Mouse (Mus musculus) ES-E14 (cell line): ENCODE data around the gene Mlh3. TPM values are rescaled to one million over a fixed set of nuclear protein-coding genes. Genes with fewer than 3 reads are reported as not detected.

Experiments
- DNase-seq: peaks from one replicate; pipeline ENCODE4 v3.0.0-alpha.2; 2013; ENCODE audit warnings: low read depth, low spot score
- H3K27ac ChIP-seq: 2 replicates; pipeline ENCODE4 v1.5.1; 2012; ENCODE audit warnings: low read depth, mild to moderate bottlenecking, low read length, moderate library complexity, mixed read lengths; ENCODE audit not compliant: poor library complexity, insufficient read depth, severe bottlenecking
- H3K36me3 ChIP-seq: 2 replicates; pipeline ENCODE4 v1.6.1; 2012; ENCODE audit warnings: mild to moderate bottlenecking, low read length, moderate library complexity, mixed read lengths; ENCODE audit not compliant: control insufficient read depth, poor library complexity, insufficient read depth, severe bottlenecking
- H3K4me1 ChIP-seq, 2 experiments: fragments of 150-350 bp in 1 of 2; sonication (generic) in 1 of 2; 2 replicates each; pipeline ENCODE4 v1.6.1; 2012; ENCODE audit warnings: low read length in 2 of 2, mild to moderate bottlenecking in 1 of 2, mixed read lengths in 1 of 2; ENCODE audit not compliant: control insufficient read depth in 2 of 2, insufficient read depth in 2 of 2, poor library complexity in 1 of 2
- H3K4me3 ChIP-seq, 2 experiments: fragments of 150-350 bp in 1 of 2; sonication (generic) in 1 of 2; 2 replicates each; pipeline ENCODE4 v1.5.1; 2012; ENCODE audit warnings: low read length in 2 of 2, low read depth in 1 of 2, mild to moderate bottlenecking in 1 of 2, mixed read lengths in 1 of 2; ENCODE audit not compliant: insufficient read depth in 1 of 2, poor library complexity in 1 of 2, severe bottlenecking in 1 of 2
- H3K9ac ChIP-seq: 2 replicates; pipeline ENCODE4 v1.6.1; 2012; ENCODE audit warnings: low read depth, mild to moderate bottlenecking, low read length, mixed read lengths; ENCODE audit not compliant: poor library complexity, insufficient read depth, severe bottlenecking
- H3K9me3 ChIP-seq: fragments of 150-350 bp; sonication (generic); 2 replicates; pipeline ENCODE4 v1.6.1; 2012; ENCODE audit warnings: low read depth, mild to moderate bottlenecking, low read length; ENCODE audit not compliant: control insufficient read depth, insufficient read depth
- CHD2 ChIP-seq: IDR thresholded peaks from 2 replicates; pipeline ENCODE4 v1.6.1; 2014; ENCODE audit warnings: mild to moderate bottlenecking, low read depth, low read length, inconsistent platforms
- HCFC1 ChIP-seq: IDR thresholded peaks from 2 replicates; pipeline ENCODE4 v1.6.1; 2012; ENCODE audit warnings: low read length, inconsistent platforms, borderline replicate concordance; ENCODE audit not compliant: insufficient read depth
- MAFK ChIP-seq: IDR thresholded peaks from 2 replicates; pipeline ENCODE4 v1.6.1; 2014; ENCODE audit warnings: mild to moderate bottlenecking, low read depth, low read length, inconsistent platforms; ENCODE audit not compliant: insufficient read depth
- ZC3H11A ChIP-seq: IDR thresholded peaks from 2 replicates; pipeline ENCODE4 v1.6.1; 2012; ENCODE audit warnings: low read depth, mild to moderate bottlenecking, inconsistent platforms, low read length, borderline replicate concordance
- ZNF384 ChIP-seq: IDR thresholded peaks from 2 replicates; pipeline ENCODE4 v1.6.1; 2012; ENCODE audit warnings: low read depth, low read length, inconsistent platforms
- in situ Hi-C, 2 experiments: fragments of 600-800 bp; cut with MboI; formaldehyde crosslinking; loops; one replicate each; pipeline ENCODE4 v1.15.1; 2025; ENCODE audit warnings: low sequenced_read_pairs in 2 of 2, inconsistent platforms in 1 of 2; ENCODE audit not compliant: unreplicated experiment in 2 of 2
- total RNA-seq: library from RNA; depleted of rRNA; stranded (reverse); fragments of 300-350 nt; gene quantifications from 2 replicates; pipeline ENCODE4 v1.2.3, GENCODE M21; 2012

Mlh3 gene
- total RNA-seq, 1 experiment, result 13.1 TPM

DNA sequence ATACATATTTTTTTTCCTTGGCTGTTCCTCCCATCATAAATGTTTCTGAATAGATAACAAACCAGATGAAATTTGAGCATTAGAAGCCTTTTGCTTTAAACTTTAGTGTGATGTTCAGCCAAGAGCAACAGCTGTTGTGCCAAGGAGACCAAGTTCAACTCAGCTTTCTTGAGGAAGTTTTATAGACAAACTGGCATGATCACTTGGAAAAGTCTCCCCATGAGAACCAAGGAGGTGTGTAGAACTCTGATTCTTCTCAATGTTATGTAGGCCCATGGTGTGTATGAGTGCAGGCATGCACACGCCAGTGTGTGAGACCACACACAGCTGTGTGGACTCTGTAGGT, 28.4 kb upstream of the Mlh3 start:
- TF ChIP-seq CHD2, result no peak
- TF ChIP-seq ZNF384, result no peak
- TF ChIP-seq MAFK, result no peak
- TF ChIP-seq HCFC1, result no peak
- H3K36me3 ChIP-seq, result peaks cover 13% of the 10 kb centered on the region
- DNase-seq, result no peak
- H3K4me3 ChIP-seq, result no peak overlapping the region
- 0 out of 2 replicates have a peak, but pooled peaks cover 3% of the 10 kb centered on the region for H3K9me3 ChIP-seq
- no peak overlapping the region for H3K27ac ChIP-seq
- H3K4me1 ChIP-seq, result peaks cover 0 to 7% of the 10 kb centered on the region in 2 experiments; a peak in 1 of 4 replicates
- no peak overlapping the region for H3K9ac ChIP-seq
- in situ Hi-C loops, result no loop called here

GRCm38 (mm10) chr12:85298127-85298834, 27.9 kb upstream of the Mlh3 start:
- H3K9me3 ChIP-seq, result 0 out of 2 replicates have a peak, but pooled peaks cover 3% of the 10 kb centered on the region
- DNase-seq, result no peak
- H3K9ac ChIP-seq, result no peak overlapping the region
- no peak overlapping the region for H3K4me3 ChIP-seq
- H3K27ac ChIP-seq, result no peak overlapping the region; the same call in 1 of the 2 replicates
- H3K36me3 ChIP-seq, result peaks cover 11% of the 10 kb centered on the region
- TF ChIP-seq ZC3H11A (no peak), HCFC1 (no peak), CHD2 (no peak), MAFK (no peak), ZNF384 (no peak)
- in situ Hi-C loops, result no loop called here
- H3K4me1 ChIP-seq, result peaks cover 0 to 7% of the 10 kb centered on the region in 2 experiments; a peak in 1 of 4 replicates

- DNase-seq, result no peak
- no peak overlapping the region for H3K9ac ChIP-seq
- no peak overlapping the region for H3K4me3 ChIP-seq
- H3K27ac ChIP-seq, result no peak overlapping the region
- in situ Hi-C loops, result no loop called here
- 0 out of 2 replicates have a peak, but pooled peaks cover 3% of the 10 kb centered on the region for H3K9me3 ChIP-seq
- peaks cover 0 to 7% of the 10 kb centered on the region in 2 experiments; a peak in 1 of 4 replicates for H3K4me1 ChIP-seq
- H3K36me3 ChIP-seq, result peaks cover 11% of the 10 kb centered on the region
- no peak for TF ChIP-seq CHD2
- TF ChIP-seq ZNF384, result no peak
- TF ChIP-seq HCFC1, result no peak
- TF ChIP-seq MAFK, result no peak
- no peak for TF ChIP-seq ZC3H11A
Measured at GRCm38 (mm10) chr12:85297345-85297997, 27.1 kb upstream of the Mlh3 start.

DNA sequence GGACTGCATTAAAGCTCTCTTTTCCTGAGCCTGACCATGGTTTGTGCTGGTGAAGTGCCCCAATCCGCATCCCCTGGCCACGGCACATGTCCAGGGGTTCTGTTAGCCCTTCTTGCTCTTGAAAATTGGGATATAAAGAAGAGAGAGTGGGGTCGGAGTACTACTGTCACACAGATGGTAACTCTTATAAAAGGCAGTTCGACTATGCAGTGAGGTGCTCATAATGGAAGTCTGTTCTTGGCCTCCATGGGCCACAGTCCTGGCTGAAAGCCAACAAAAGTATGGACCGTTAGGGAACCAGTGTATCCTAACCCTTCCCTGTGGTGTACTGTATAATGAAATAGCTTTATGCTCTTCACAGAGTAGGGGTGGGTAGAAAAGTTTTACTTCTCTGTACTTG, 26.5 kb upstream of the Mlh3 start:
- Histone ChIP-seq H3K4me1 (peaks cover 0 to 7% of the 10 kb centered on the region in 2 experiments; a peak in 1 of 4 replicates), H3K9ac (peak overlapping the region; percentile 49; the same call in 1 of the 2 replicates), H3K9me3 (0 out of 2 replicates have a peak, but pooled peaks cover 3% of the 10 kb centered on the region), H3K27ac (no peak overlapping the region), H3K4me3 (no peak overlapping the region), H3K36me3 (peaks cover 11% of the 10 kb centered on the region)
- DNase-seq, result no peak
- in situ Hi-C loops, result no loop called here
- TF ChIP-seq MAFK (no peak), CHD2 (no peak), ZC3H11A (no peak), ZNF384 (no peak), HCFC1 (no peak)
